Mouse (Mus musculus): ENCODE data around the gene Cpe.

DNA sequence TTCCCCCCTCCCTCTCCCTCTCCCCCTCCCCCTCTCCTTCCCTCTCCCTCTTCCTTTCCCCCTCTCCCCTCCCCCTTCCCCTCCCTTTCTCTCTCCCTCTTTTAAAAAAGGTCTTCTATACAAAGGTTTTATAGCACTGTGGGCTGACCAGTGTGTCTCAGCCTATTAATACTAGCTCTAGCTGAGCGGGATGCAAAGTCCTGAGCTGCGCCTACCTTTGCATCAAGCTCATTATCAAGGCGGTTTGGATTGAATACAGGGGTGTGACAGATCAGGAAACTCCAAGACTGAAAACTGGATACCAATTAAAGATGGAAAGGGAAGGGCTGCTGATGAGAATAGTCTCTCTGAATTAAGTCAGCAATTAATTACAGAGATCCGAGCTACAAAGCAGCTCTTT lies 94.6 kb downstream of the Cpe start:
- TF ChIP-seq MAX (IDR thresholded peaks at IDR 0.05; ENCODE audit: low read depth): no peak
- no peak for TF ChIP-seq POLR2A (IDR thresholded peaks at IDR 0.05; ENCODE audit: insufficient read length, low read depth)
- no peak for TF ChIP-seq TCF12 (IDR thresholded peaks at IDR 0.05; ENCODE audit: insufficient read depth, poor library complexity, severe bottlenecking)
- TF ChIP-seq MYOG (IDR thresholded peaks at IDR 0.05; ENCODE audit: control insufficient read depth in 1 of 3, insufficient read depth in 1 of 3, insufficient read length in 2 of 3, low read depth in 2 of 3): no peak
- no peak for TF ChIP-seq TCF3 (IDR thresholded peaks at IDR 0.05; ENCODE audit: insufficient read length, low read depth)
- no peak for TF ChIP-seq POLR2AphosphoS2 (IDR thresholded peaks at IDR 0.05; ENCODE audit: insufficient read length, low read depth)
- TF ChIP-seq E2F4 (IDR thresholded peaks at IDR 0.05; ENCODE audit: insufficient read depth): no peak
- no peak for TF ChIP-seq SRF (IDR thresholded peaks at IDR 0.05; ENCODE audit: control insufficient read depth, insufficient read length, low read depth)
- TF ChIP-seq USF1 (IDR thresholded peaks at IDR 0.05; ENCODE audit: low read depth): no peak
- no peak for TF ChIP-seq CEBPB (IDR thresholded peaks at IDR 0.05; ENCODE audit: insufficient read depth, poor library complexity, severe bottlenecking)
- TF ChIP-seq MYOD1 (IDR thresholded peaks at IDR 0.05; ENCODE audit: control insufficient read depth in 1 of 3, insufficient read length in 2 of 3, low read depth in 2 of 3): no peak
- TF ChIP-seq REST (IDR thresholded peaks at IDR 0.05; ENCODE audit: insufficient read depth, insufficient read length): no peak

Measured in myocyte (in vitro differentiated cells).